Mouse (Mus musculus): ENCODE data around the gene Speer4e.

The Speer4e gene

DNA sequence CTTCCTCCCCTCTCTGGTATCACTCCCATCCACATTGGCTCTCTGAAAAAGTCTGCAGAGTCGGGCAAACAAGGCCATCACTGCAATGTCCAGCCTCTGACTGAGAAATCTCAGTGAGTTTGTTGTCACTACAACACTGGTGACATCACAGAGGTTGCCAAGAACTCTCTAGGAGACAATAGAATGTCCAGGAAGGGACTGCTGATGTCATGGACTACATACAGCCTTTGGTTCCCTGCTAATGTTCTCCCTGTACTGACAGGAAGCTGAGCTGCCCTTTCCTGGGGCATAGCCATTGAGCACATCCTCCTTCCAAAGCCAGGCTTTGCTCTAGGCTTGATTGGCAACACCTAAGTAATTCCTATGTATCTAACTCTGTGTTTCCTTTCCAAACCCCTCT is at the start of gene Speer4e:
Gene Speer4e, minus strand, starts transcription at position 101 of the 400 bp plus-strand sequence.
- WGBS = 18% methylated on average over 1 of the region's 1 CpGs

- 44% methylated on average over 6 of the region's 6 CpGs for WGBS
Observed at GRCm38 (mm10) chr5:14986649-14987387, 48.6 kb upstream of the Speer4e start.

DNA sequence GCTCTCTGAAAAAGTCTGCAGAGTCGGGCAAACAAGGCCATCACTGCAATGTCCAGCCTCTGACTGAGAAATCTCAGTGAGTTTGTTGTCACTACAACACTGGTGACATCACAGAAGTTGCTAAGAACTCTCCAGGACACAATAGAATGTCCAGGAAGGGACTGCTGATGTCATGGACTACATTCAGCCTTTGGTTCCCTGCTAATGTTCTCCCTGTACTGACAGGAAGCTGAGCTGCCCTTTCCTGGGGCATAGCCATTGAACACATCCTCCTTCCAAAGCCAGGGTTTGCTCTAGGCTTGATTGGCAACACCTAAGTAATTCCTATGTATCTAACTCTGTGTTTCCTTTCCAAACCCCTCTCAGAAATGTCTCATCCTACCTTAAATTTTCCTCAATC is 40.6 kb upstream of the Speer4e start, which contains the start of gene Gm10354:
Gene Gm10354, minus strand, starts transcription at position 101 of the 400 bp plus-strand sequence.
- WGBS = 17% methylated on average over 1 of the region's 1 CpGs

DNA sequence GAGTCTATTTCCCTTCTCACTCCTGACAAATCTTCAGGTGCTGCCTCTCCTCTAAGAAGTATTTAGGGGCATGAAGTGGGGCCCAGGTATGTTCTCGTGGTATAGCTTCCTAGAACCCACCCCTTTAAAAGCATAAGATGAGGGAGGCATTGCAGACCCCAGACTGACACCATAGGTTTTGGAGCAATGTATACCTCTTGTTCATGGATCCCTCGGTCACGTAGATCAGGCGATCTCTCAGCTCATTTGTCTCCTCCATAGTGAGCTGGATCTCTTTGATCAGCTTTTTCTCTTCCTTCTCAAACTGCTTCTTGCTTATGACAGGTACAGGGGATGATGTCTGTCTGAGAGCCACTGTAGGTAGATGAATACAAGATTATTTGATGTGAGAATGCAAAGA is 39.1 kb upstream of the Speer4e start:
- WGBS = 72% methylated on average over 4 of the region's 4 CpGs

DNA sequence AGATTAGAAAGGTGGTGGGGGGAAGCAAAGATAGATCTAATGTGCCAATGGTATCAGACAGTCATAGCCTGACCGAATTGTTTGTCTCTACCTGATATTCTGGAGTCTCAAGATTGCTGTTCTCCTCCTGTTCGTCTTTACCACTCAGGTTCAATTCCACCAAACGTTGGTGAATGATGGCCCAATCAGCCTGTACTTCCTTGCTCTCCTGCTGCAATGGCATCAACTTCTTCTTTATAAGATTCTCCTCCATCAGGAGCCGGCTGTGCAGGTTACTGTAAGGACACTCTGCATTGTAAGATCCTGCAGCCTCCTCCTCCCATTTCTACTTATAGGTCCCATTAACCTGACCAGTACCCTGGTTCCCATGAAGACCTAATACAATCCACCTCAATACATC is 37.1 kb upstream of the Speer4e start:
- 70% methylated on average over 4 of the region's 4 CpGs for WGBS

DNA sequence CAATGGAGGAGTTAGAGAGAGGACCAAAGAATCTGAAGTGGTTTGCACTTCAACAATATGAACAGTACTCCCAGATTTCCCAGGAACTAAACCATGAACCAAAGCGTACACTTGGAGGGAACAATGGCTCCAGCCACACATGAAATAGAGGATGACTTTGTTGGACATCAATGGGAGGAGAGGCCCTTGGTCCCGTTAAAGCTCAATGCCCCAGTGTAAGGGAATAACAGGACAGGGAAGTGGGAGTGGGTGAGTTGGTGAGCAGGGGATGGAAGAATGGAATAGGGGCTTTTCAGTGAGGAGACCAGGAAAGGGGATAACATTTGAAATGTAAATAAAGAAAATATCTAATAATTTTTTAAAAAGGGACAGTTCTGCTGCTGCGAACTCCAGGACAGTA is 34.6 kb upstream of the Speer4e start:
- 75% methylated on average over 3 of the region's 3 CpGs for WGBS

- 84% methylated on average over 13 of the region's 13 CpGs for WGBS
Observed at GRCm38 (mm10) chr5:14963821-14964220, 25.6 kb upstream of the Speer4e start.

- 80% methylated on average over 4 of the region's 4 CpGs for WGBS
Observed at GRCm38 (mm10) chr5:14961502-14961901, 23.3 kb upstream of the Speer4e start.

GRCm38 (mm10) chr5:14955928-14956706 is 17.9 kb upstream of the Speer4e start:
- 95% methylated on average over 1 of the region's 1 CpGs for WGBS

DNA sequence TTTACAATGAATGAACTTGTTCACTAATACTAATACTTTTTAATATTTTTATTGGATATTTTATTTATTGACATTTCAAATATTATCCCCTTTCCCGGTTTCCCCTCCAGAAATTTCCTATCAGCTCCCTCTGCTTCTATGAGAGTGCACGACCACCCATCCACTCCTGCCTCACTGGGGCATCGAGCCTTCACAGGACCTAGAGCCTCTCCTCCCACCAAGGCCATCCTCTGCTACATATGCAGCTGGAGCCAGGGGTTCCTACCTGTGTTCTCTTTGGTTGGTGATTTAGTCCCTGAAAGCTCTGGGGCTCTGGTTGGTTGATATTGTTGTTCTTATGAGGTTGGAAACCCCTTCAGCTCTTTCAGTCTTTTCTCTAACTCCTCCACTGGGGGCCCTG is 14.5 kb upstream of the Speer4e start:
- 65% methylated on average over 3 of the region's 3 CpGs for WGBS

- WGBS = 68% methylated on average over 7 of the region's 7 CpGs
Observed at GRCm38 (mm10) chr5:14951822-14952221, 13.6 kb upstream of the Speer4e start.

DNA sequence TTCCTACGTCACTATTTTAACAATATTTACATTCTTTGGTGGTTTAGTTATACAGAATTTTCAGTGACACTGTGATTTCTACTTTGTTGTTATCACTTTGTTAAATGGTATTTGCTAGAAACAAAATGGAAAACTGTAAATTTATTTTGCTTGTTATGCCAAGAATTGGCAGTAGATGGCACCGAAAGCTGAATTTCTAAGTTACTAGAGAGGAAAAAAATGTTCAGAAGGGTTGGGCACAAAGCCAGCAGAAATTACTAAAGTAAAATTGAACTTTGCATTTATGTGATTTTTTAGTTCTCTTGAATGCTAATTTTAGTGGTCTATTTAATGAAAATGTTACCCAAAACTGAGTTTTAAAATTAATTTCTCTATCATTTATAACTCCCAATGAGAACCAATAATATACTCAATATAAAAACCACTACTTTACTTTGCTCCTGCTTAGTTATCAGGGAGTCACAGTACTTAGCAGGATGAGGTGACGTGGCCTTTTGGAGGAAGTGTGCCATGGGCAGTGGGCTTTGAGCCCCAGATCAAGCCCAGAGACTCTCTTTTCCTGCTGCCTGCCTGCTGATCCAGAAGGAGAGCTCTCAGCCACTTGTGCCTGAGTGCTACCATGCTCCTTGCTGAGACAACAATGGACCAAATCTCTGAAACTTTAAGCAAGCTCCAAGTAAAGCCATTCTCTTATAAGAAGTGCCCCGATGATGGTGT is 9.4 kb upstream of the Speer4e start:
- WGBS = 59% methylated on average over 4 of the region's 4 CpGs

- WGBS = 60% methylated on average over 4 of the region's 4 CpGs
Observed at GRCm38 (mm10) chr5:14945524-14945923, 7.3 kb upstream of the Speer4e start.

DNA sequence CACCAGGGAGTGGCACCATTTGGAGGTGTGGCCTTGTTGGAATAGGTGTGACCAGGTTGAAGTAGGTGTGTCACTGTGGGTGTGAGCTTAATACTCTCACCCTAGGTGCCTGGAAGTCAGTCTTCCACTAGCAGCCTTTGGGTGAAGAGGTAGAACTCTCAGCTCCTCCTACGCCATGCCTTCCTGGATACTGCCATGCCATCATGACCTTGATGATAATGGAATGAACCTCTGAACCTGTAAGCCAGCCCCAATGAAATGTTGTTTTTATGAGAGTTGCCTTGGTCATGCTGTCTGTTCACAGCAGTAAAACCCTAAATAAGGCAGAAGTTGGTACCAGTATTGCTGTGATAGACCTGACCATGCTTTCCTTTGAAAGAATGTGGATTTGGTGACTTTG is 2.8 kb upstream of the Speer4e start:
- 87% methylated on average over 1 of the region's 1 CpGs for WGBS

DNA sequence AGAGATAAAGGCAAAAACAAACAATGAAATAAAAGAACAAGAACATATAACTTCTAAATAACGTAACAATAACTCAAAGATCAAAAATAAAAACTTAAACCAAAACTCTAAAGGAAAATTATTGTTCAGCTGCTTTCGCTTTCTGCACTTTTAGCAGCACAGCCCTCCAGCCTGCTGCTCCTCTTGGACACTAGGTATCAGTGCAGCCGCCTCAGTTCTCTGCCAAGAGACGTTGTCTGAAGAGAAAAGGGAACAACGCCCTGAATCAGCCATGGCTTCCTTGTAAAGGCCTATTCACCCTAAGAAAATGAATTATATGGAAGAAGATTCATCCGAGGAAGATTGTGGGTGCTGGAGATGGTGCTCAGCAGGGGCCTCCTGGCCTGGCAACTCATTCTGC is 4.5 kb downstream of the Speer4e start:
- WGBS = 69% methylated on average over 5 of the region's 6 CpGs

DNA sequence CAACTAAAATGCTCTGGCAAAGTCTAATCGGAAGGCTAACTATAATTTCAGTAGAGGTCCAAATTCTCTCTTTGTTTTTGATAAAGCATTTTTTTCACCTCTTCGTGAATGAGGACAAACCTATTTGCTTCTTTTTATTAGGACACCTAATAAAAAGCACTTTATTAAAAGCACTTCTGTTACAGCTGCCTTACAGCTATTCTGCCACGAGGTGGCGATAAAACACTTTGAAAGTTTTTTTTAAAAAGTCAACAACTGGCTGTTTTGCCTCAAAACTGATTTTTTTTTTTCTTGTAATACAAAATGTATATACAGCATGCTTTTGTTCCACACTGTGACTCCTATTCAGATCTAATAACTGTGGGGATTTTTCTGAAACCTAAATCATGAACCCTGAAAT is 11.2 kb downstream of the Speer4e start:
- WGBS = 31% methylated on average over 4 of the region's 4 CpGs

DNA sequence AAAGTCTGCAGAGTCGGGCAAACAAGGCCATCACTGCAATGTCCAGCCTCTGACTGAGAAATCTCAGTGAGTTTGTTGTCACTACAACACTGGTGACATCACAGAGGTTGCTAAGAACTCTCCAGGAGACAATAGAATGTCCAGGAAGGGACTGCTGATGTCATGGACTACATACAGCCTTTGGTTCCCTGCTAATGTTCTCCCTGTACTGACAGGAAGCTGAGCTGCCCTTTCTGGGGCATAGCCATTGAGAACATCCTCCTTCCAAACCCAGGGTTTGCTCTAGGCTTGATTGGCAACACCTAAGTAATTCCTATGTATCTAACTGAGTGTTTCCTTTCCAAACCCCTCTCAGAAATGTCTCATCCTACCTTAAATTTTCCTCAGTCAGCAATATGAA is 23.4 kb downstream of the Speer4e start, which contains the start of gene Gm9758:
Gene Gm9758, minus strand, starts transcription at position 101 of the 400 bp plus-strand sequence.
- 44% methylated on average over 1 of the region's 1 CpGs for WGBS

DNA sequence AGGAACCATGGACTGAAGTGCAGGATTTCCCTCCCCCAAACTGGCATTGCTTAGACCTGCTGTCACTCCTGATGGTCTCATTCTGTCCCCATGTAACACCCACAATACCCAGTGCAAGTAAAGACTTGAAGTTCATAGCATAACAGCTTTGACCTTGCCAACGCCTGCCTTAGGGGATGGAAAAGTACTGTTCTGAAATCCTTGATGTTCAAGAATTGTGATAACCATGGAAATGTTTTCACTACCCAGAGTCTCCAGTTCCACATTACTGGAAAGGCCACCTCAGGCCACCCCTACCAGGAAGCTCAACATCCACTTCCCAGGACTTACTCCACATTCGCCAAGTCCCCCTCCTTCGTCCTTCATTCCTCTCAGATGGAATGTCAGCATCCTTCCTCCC is 23.9 kb downstream of the Speer4e start:
- 65% methylated on average over 2 of the region's 3 CpGs for WGBS

DNA sequence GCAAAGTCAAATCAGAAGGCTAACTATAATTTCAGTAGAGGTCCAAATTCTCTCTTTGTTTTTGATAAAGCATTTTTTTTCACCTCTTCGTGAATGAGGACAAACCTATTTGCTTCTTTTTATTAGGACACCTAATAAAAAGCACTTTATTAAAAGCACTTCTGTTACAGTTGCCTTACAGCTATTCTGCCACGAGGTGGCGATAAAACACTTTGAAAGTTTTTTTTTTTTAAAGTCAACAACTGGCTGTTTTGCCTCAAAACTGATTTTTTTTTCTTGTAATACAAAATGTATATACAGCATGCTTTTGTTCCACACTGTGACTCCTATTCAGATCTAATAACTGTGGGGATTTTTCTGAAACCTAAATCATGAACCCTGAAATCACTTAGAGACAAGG is 34.7 kb downstream of the Speer4e start:
- WGBS = 18% methylated on average over 3 of the region's 3 CpGs

- 78% methylated on average over 3 of the region's 3 CpGs for WGBS
Observed at GRCm38 (mm10) chr5:14892242-14892641, 46.0 kb downstream of the Speer4e start.

DNA sequence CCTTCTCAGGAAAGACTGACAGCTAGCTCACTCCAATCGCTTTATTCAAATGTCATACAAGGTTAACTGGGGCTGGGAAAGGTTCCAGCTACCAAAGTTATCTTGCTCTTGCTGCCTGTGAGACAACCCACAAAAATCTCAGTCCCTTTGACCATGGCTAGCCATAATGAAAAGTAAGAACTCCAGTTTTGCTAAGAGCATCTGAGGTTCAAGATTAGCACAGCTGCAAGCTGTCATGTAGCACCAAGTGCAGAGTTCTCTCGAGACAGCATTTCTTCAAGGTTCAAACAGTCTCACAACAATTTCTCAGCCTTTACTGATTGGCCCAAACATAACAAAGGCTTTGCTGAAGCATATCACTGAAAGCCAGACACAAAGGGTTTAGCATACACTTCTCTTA is 52.9 kb downstream of the Speer4e start:
- 64% methylated on average over 2 of the region's 2 CpGs for WGBS
